Mouse (Mus musculus) spleen, postnatal 4 days (tissue): ENCODE data around the gene Dnmt3l.
"Not testable (repeated sequence)": the region's sequence is repeated elsewhere in the genome, so short reads cannot be mapped to it uniquely, and the experiment has no call there.

Experiments
- DNase-seq, 2 experiments: peaks; one replicate each; pipeline ENCODE4 v3.0.0; 2022; ENCODE audit warnings: low spot score in 2 of 2

Gene Dnmt3l

DNA sequence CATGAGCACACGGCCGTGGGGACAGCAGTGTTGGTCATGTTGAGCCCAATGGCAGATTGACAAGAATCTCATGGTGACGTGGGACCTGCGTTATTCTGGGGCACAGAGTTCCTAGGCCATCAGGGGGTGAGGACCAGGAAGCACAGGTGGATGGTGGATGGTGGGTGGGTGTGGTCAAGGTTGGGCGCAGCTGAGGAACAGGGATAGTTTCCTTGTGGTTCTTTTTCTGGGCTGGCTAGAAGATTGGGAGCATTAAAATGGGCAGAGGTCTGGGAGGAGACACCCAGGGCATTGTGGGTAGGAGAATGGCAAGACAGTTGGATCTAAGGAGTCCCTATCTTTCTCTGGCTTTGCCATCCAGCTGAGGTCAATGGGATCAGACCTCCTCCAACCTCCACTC lies at the start of gene Dnmt3l:
Gene Dnmt3l (plus strand): TSS at position 301 of the 400 bp plus-strand sequence.
- no peak for DNase-seq

DNA sequence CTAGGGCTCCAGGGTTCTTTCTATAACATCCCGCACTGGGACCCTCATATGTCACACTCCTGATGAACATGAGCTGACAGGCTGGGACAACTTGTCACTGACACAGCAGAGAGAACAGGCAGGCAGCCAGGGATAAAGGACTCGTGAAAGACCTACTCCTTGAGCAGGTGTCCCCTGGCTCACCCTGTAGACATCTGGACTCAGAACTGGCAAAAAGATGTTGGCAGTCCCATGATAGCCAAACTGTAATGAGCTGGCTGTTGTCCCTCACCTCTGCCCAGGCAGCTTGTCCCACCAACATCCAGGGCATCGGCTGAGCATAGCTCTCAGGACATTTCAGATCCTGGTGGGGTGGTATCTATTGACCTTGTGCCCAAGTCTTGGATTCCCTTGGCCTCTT lies 46.1 kb upstream of the Dnmt3l start:
- no peak for DNase-seq

DNA sequence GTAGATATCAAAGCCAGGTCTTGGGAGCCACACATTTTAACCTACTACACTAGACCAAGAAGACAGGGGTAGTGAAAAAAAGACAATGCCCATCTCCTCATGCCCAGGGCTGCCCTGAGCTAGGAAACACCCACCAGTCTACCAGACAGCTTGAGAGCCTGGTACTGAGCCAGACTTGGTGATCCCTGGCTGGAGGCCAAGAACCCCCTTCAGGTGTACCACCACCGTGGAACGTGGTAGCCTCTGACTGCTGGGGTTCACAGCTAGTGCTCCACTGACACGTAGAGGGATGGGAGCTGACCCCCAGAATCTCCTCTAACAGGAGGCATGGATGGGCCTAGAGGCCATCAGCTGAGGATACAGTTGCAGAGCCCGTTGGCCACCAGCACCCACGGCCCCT lies 41.5 kb upstream of the Dnmt3l start:
- DNase-seq: no peak

DNA sequence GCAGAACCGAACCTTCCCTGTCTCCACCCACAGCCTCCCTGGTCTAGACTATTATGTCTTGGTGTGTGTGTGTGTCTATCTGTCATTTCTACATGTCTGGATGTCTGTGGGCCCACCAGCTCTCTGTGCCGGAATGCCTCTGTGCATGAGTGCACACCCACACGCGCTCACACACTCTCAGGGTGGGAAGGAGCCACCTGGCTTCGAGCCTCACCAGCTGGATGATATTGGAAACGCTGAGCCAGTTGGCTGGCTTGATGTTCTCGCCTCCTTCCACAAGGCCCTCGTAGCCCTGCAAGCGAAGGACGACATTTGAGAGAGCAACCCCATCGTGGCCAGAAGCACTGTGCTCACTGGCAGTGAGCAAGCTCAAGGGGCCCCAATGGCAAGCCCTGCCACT lies 40.0 kb upstream of the Dnmt3l start:
- no peak for DNase-seq

DNA sequence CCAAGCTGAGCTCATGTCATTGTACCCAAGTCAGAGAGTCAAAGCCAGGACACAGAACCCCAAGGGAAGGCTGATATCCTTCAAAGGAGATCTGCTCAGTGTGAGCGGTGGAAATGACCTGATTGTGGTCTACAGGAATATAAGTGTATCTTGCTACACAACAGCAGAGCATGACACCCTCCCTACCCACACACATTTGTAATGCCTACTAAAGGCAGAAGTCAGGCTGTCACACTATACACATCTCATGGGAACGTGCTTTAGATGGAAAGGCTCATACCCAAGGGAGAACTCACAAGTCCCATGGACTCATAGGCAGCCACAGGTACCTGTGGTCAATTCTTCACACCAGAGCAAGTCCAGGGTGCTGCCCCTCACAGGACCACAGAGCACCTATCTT lies 39.4 kb upstream of the Dnmt3l start:
- no peak for DNase-seq

DNA sequence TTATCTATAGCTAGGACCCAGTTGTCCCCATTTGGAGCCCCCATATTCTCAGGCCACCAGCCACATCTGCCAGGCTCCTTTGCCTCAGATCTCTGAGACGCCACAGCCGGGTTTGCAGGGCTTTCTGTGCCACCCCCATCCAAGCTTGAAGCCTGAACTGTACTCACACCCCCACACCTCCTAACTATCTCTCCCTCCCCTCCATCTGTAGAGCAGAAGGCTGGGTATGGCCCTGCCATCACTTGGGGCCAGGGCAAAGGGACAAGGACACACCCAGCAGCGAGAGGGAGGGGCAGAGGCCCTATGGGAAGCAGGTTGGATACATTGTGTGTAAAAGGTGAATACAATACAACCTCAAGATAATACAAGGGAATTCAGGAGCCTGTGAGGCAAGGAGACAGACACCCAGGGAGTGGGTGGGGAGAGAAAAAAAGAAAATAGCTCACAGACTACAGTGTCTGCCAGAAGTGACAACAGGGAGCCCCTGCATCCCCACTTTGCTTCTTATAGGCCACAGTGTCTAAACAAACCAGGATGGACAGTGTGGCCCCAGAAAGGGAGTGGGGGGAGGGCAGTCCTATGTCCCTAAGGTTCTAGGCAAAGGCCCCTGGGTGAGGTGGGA lies 37.2 kb upstream of the Dnmt3l start:
- DNase-seq: no peak

DNA sequence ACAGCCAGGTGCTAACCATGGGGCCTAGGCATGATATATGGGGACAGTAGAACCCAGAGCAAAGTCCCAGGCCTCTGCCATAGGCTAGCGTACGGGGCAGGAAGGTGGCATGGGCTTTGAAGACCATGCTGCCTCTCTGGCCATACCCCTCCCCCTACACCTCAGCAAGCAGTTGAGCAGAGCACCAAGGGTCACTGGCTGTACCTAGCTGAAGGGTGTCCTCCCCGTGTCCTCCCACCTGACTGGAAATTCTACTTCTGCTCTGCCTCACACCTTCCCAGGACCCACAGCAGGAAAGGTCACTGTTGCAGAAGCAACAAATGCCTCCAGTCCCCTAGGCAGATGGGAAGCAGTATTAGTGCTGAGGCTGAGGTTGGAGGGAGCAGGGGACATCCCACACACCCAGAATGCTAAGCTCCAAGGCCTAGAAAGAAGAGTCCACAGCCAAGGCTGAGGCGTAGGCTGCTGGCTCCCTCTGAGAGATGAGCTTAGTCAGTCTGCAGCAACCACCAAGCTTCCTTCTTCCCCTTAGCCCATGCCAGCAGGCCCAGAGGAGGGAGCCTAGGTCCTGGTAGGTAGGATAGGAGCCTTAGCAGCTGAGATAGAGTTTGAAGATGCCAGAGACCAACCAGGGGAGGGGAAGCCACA lies 35.8 kb upstream of the Dnmt3l start:
- DNase-seq: no peak

DNA sequence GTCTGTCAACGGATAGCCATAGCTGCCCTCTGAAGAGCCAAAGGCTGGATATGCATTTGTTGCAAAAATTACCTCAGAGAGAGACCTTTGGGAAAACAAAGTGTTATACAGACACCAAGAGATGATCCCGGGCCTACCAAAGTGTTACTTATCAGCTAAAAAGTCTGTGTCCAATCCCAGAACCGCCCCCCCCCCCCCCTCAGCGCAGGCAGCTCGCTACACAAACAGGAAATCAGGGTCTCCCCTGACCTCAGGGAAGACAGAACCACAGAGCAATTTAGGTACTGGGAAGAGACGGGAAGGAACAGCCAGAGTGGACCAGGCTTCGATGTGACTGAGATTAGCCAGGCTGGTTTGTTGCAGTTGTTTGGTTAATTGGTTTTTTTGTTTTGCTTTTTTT lies 34.5 kb upstream of the Dnmt3l start:
- DNase-seq: no peak

DNA sequence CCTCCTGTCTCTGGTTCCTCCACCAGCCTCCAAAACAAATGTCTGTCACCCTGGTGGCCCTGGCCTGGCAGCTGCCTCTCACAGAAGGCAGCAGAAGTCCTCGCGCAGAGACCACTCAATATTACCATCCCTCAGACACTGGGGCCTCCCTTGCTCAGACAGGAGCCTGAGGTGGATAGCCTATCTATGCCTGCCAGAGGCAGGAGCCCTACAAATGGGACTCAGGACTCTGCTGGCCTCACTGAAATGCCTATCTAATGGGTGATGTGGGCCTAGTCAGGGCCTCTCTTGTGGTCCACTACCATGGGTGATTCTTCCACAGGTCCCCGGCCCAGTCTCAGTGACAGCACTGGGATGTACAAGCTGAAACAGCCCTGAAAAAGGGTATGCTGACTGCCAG lies 33.6 kb upstream of the Dnmt3l start:
- no peak for DNase-seq

DNA sequence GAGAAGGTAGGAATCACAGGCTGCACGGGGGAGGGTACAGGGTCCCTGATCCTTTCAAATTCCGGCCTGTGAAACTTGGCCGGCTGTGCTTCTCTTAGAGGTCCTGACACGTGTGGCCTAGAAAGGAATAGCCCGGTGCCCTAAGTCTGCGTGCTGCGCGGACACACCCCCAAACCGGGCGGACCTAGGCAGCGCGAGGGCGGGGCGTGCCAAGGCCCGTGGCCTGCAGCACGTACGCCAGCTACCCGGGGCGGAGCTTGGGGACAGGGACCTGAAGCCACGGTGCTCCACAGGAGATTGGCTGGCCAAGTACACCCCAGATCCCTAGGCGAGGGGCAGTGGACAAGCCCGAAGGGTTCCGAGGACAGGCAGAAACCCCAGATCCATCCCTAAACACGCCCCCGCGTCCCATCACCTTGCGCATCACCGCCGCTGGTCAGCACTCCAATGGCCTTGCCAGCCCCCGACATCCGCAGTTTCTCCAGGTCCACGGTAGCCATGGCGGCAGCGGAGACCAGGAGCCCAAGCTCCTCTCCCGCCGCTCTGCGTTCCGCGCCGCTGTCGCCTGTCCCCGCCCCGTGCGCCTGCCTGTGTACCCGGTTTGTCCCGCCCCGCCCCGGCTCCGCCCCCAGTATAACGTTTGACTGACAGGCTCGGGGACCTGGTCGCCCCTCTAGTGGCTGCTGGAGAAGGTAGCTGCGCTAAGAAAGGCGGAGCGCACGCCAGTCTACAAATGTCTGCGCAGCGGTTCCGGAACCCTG lies 32.4 kb upstream of the Dnmt3l start:
- peak; percentile 99 for DNase-seq

DNA sequence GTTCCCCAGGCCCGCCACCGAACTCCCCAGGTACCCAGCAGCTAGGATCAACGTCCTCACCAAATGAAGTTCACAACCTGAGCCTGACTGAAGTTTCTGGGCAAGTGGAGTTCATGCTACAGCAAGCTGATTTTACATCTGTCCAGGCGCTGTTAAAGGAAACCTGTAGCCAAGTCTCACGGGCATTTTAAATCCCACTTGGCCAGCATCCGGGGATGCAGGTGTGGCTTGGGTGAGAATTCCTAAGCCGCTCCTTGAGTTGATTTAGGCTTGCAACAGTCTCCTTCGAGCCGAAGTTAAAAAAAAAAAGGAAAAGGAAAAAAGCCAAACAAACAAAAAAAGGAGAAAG lies 31.8 kb upstream of the Dnmt3l start, which contains the start of gene Pfkl:
Gene Pfkl (minus strand): TSS at position 139 of the 349 bp plus-strand sequence.
- DNase-seq: no peak

DNA sequence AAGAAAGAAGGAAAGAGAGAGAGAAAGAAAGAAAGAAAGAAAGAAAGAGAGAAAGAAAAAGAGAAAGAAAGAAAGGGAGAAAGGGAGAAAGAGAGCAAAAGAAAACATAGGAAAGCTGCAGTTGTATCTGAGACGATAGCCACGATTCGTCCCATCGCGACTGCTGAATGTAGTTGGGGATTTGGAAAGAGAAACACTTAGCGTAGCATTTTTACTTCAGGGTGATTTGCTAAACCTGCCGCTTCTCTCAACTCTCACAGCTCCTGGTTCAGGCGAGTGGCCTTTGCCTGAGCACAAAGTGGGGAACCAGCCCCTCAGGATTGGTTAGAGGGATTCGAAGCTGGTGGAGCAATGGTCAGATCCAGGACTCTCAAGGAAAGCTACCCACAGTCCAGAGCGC lies 31.4 kb upstream of the Dnmt3l start:
- DNase-seq: no peak

DNA sequence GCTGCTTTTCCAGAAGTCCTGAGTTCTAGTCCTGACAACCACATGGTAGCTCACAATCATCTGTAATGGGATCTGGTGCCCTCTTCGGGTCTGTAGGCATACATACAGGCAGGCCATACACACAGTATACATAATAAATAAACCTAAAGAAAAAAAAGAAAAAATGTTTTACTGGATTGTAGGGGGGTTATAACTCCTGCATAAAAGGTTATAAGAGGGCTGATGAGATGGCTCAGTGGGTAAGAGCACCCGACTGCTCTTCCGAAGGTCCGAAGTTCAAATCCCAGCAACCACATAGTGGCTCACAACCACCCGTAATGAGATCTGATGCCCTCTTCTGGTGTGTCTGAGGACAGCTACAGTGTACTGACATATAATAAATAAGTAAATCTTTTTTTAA lies 30.6 kb upstream of the Dnmt3l start:
- not testable (repeated sequence) for DNase-seq

DNA sequence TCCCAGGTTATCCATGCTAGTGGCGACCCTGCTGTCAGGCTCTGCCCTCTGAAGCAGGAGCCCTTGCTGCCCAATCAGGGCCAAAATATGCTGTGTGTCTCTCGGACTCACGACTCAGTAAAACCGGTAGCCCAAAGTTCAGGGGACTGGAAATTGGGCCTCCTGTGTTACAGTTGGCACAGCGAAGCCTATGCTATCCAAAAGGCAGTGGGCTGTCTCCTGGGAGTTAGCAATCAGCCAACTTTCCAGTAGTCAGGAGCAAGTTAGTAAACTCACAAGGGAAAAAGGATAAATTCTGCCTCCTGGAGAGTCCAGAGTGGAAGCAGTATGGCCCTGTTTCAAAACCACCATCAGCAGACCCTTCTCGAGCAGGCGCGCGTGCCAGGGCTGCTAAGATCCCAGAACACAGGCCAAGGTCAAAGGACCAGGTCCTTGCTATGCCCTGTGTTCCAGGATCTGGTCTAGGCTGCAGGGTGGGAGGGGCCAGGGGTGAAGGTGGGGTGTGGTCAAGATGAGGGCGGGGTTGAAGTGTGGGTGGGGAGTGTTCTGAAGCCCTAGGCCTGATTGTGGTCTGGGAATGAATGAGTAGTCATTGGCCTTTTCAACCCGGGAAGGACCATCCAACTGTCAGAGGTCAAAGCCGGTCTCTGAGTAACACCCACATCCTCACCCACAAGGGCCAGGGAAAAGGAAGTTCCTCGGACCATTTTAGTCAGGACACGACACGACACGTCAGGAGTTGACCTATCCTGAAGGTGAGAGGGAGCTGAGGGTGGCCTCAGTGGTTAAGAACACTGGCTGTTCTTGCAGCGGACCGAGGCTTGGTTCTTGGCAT lies 28.9 kb upstream of the Dnmt3l start:
- DNase-seq: no peak

DNA sequence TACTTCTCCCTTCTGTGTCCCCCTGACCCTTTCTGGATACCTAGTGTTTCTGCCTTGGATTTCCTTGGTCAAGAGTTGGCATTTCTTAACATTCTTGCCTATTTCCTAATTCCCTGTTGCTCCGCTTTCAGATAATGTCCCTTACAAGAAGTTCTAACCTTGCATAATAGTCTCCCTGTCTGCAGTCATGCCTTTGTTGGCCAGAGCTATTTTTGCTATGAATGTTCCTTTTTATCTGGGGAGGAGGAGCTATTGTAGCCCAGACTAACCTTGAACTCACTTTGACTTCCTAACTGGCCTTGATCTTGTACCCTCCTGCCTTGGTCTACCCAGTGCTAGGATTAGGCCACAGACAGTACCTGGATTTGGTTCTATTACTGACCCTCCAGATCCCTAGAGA lies 26.3 kb upstream of the Dnmt3l start:
- DNase-seq: no peak

DNA sequence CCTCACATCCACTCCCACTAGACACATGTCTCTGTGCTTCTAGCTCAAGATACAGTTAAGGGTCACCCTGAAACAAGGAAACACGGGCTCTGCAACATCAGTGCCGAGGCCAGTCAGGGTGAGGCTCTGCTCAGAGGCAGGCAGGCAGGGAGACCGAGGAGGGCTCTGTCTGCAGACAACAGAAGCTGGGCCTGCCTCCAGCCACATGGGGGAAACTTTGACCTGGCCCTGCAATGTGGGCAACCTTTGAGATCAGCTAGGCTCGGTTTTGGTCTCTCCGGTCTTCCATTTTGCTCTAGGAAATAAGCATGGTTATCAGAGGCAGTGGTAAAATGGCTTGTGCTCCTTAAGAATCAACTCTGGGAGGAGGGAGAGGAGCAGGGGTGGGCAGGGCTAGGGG lies 25.4 kb upstream of the Dnmt3l start:
- no peak for DNase-seq

DNA sequence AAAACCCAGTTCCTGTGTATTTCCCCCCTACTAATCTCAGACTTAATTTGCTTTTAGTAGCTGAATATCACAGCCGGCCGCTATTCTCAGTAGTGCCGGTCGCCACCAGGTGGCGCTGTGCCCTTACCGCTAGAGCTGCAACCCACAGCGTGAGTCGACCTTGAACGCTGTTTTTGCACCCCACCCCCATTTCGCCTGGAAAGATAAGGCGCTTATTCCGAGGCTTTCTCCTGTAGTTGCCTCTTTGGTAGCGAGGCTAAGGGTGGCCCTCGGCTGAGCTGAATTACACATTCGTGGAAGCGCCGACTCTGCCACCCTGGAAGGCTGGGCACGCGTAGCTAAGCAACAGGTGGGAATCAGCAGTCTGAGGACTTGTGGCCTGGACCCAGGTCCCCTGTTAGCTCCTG lies 22.9 kb upstream of the Dnmt3l start:
- peak; percentile 82 to 95 for DNase-seq

DNA sequence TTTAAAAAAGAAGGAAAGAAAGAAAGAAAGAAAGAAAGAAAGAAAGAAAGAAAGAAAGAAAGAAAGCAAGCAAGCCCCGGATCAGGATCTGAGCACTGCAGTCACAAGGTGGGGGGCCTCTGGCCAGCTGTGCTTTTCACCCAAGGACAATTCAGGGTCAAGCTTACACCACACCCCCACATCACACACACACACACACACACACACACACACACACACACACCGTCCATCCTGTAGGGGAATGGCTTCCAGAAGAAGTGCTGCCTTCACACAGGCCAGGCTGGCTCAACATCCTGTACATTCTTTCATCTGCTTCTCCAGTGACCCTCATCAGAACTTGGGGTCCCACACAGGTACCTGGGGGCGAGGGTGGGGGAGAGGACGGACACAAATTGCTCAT lies 22.5 kb upstream of the Dnmt3l start:
- DNase-seq: no peak

DNA sequence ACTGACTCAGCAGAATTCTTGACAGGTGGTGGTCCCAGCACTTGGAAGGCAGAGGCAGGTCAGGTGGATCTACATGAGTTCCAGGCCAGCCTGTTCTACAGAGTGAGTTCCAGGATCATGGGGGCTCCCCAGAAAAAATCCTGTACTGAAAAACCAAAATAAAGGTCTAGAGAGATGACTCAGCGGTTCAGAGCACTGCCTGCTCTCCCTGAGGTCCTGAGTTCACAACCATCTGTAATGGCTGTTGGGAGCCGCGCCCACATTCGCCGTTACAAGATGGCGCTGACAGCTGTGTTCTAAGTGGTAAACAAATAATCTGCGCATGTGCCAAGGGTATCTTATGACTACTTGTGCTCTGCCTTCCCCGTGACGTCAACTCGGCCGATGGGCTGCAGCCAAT lies 21.8 kb upstream of the Dnmt3l start:
- not testable (repeated sequence) for DNase-seq

DNA sequence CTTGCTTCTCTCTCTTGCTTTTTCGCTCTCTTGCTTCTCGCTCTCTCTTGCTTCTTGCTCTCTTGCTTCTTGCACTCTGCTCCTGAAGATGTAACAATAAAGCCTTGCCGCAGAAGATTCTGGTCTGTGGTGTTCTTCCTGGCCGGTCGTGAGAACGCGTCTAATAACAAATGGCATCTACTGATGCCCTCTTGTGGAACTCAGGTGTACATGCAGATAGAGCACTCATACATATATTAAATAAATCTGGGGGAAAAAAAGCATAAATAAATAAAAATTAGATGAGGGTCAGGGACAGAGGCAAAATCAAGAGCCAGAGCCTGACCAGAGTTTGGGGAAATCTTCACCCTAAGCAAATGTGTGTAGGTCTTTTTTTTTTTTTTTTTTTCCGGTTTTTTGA lies 16.3 kb upstream of the Dnmt3l start:
- DNase-seq: not testable (repeated sequence)

DNA sequence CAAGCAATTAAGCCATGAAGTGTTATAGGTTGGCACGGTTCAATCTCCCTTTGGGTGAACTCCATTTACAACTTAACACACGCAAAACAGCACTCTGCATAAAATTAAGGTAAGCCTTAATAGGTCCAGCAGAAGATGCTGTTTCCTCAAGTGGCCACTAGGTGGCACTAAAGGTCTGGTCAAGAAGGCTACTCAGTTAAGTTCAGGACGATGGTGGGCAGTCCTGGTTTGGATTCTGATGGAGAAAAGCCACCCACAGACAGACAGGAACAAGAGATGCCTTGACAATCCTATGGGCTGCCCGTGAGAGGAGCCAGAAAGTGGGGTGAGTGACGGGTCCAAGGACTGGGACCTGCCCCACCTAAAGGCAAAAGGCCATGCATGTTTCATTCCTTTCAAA lies 13.6 kb upstream of the Dnmt3l start:
- DNase-seq: peak; percentile 64 to 86

DNA sequence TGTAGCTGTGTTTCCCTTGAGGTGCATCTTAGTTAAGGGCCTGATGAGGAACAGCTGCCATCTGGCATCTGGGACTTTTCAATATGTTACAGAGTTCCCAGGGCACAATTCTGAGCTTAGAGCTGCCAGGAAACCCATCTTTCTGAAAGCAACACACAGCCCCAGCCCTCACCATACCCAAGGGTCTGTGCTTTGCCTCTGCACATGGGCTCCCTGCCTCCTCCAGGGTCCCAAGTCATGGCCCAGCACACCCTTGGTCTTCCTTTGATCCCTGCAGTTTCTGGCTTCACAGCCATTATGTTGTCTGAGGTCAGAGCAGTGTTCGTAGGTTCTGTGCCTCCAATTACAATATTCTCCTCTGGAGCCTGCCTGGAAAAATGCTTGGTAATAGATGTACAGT lies 12.7 kb upstream of the Dnmt3l start:
- no peak for DNase-seq
